Mouse (Mus musculus): ENCODE results near the gene Gm40193. TPM values are rescaled to one million over a fixed set of nuclear protein-coding genes. Genes with fewer than 3 reads are reported as not detected.

The Gm40193 gene
- polyA plus RNA-seq (2017; shearing (Covaris generic)) = not detected

GRCm38 (mm10) chr11:70532839-70533238 lies at the start of gene Gm40193:
TSS of gene Gm40193 (minus strand) at chr11:70532939.

GRCm38 (mm10) chr11:70562287-70562994 lies 29.7 kb upstream of the Gm40193 start, which contains the start of gene Mink1:
TSS of gene Mink1 (plus strand) at chr11:70562881.

GRCm38 (mm10) chr11:70539877-70540587 lies 7.3 kb upstream of the Gm40193 start, which contains the start of gene Pld2:
TSS of gene Pld2 (plus strand) at chr11:70540064.

GRCm38 (mm10) chr11:70525184-70525678 lies 7.5 kb downstream of the Gm40193 start, which contains the start of gene Psmb6:
TSS of gene Psmb6 (plus strand) at chr11:70525367.

GRCm38 (mm10) chr11:70518923-70519322 lies 13.8 kb downstream of the Gm40193 start, which contains the start of gene Gltpd2:
TSS of gene Gltpd2 (plus strand) at chr11:70519196.

GRCm38 (mm10) chr11:70514288-70514687 lies 18.5 kb downstream of the Gm40193 start, which contains the start of gene Vmo1:
TSS of gene Vmo1 (minus strand) at chr11:70514616.

GRCm38 (mm10) chr11:70504970-70505369 lies 27.8 kb downstream of the Gm40193 start, which contains the start of gene Tm4sf5:
TSS of gene Tm4sf5 (plus strand) at chr11:70505244.

Other genes with a start within 250 kb of the Gm40193 start
- not detected for gene Alox12e, start 210.3 kb downstream of the Gm40193 start, polyA plus RNA-seq (2017; shearing (Covaris generic))
- not detected for gene Alox15, start 180.9 kb downstream of the Gm40193 start, polyA plus RNA-seq (2017; shearing (Covaris generic))
- 10.7 TPM for gene Pelp1, start 122.9 kb downstream of the Gm40193 start, polyA plus RNA-seq (2017; shearing (Covaris generic))
- 215 TPM for gene Arrb2, start 100.3 kb downstream of the Gm40193 start, polyA plus RNA-seq (2017; shearing (Covaris generic))
- gene Med11, start 81.0 kb downstream of the Gm40193 start, polyA plus RNA-seq (2017; shearing (Covaris generic)) = 141 TPM
- 0.16 TPM for gene Zmynd15, start 73.5 kb downstream of the Gm40193 start, polyA plus RNA-seq (2017; shearing (Covaris generic))
- gene Cxcl16, start 73.0 kb downstream of the Gm40193 start, polyA plus RNA-seq (2017; shearing (Covaris generic)) = 1.7 TPM
- not detected for gene Tm4sf5, start 27.7 kb downstream of the Gm40193 start, polyA plus RNA-seq (2017; shearing (Covaris generic))
- gene Vmo1, start 18.3 kb downstream of the Gm40193 start, polyA plus RNA-seq (2017; shearing (Covaris generic)) = not detected
- gene Gltpd2, start 13.7 kb downstream of the Gm40193 start, polyA plus RNA-seq (2017; shearing (Covaris generic)) = 0.31 TPM
- 282 TPM for gene Psmb6, start 7.6 kb downstream of the Gm40193 start, polyA plus RNA-seq (2017; shearing (Covaris generic))
- 8.9 TPM for gene Pld2, start 7.1 kb upstream of the Gm40193 start, polyA plus RNA-seq (2017; shearing (Covaris generic))
- gene Mink1, start 29.9 kb upstream of the Gm40193 start, polyA plus RNA-seq (2017; shearing (Covaris generic)) = 39.6 TPM
- 1.4 TPM for gene 4930544D05Rik, start 82.9 kb upstream of the Gm40193 start, polyA plus RNA-seq (2017; shearing (Covaris generic))
- gene Chrne, start 86.3 kb upstream of the Gm40193 start, polyA plus RNA-seq (2017; shearing (Covaris generic)) = 18.7 TPM
- not detected for gene Gp1ba, start 106.2 kb upstream of the Gm40193 start, polyA plus RNA-seq (2017; shearing (Covaris generic))
- gene Rnf167, start 114.3 kb upstream of the Gm40193 start, polyA plus RNA-seq (2017; shearing (Covaris generic)) = 270 TPM
- 70.1 TPM for gene Slc25a11, start 114.5 kb upstream of the Gm40193 start, polyA plus RNA-seq (2017; shearing (Covaris generic))
- 2,450 TPM for gene Pfn1, start 121.7 kb upstream of the Gm40193 start, polyA plus RNA-seq (2017; shearing (Covaris generic))
- gene Eno3, start 124.3 kb upstream of the Gm40193 start, polyA plus RNA-seq (2017; shearing (Covaris generic)) = 9.9 TPM
- 64.8 TPM for gene Spag7, start 136.5 kb upstream of the Gm40193 start, polyA plus RNA-seq (2017; shearing (Covaris generic))
- 36.7 TPM for gene Camta2, start 155.2 kb upstream of the Gm40193 start, polyA plus RNA-seq (2017; shearing (Covaris generic))
- 0.59 TPM for gene Inca1, start 167.2 kb upstream of the Gm40193 start, polyA plus RNA-seq (2017; shearing (Covaris generic))
- 2.4 TPM for gene Kif1c, start 167.6 kb upstream of the Gm40193 start, polyA plus RNA-seq (2017; shearing (Covaris generic))
- gene Zfp3, start 231.3 kb upstream of the Gm40193 start, polyA plus RNA-seq (2017; shearing (Covaris generic)) = 4.5 TPM